Mouse (Mus musculus) lung, postnatal 25 days (tissue): ENCODE measurements at regions not wholly inside any gene's neighbourhood (a gene's known extent, or its start where the extent isn't known, plus 50 kb on each side); places are given as distances from the start of the nearest gene placed in this dataset.
"Not testable (repeated sequence)": the region's sequence is repeated elsewhere in the genome, so short reads cannot be mapped to it uniquely, and the experiment has no call there.

Experiments used
- DNase-seq: peaks from one replicate; pipeline ENCODE4 v3.0.0; 2022; ENCODE audit warnings: low spot score

DNA sequence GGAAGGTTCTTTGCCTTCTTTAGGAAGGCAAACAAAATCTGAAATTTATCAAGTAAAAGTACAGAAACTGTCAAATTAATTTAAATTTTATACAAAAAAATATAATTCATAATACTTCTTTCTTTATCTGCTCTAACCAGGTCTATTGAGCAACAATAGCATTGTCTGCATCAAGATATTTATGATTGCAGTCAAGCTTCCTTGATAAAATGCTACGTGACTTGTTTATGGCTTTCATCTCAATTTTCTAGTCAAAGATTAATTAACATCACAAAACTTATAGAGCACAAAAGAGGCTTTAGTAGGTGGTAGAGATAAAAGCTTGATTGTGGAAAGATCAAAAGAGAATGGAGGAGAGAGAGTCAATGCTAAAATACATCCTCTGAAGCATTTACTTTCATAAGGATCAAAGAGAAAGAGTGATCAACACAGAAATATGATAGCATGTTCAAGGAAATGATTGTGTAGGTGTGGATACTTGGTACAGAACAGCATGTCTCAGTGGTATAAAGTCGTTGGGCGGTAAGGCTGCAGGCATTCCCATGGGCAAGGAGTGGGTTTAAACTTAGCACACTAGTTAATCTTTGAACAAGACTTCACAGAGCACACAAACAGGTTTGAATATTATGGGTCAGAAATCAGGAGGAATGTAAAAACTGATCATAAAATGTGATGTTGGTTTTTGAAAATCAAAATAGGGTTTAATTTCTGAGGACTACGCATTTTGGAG is 164.3 kb upstream of the Speer4f2 start:
- DNase-seq = no peak

GRCm38 (mm10) chr5:17210723-17211245 is 162.2 kb upstream of the Speer4f2 start:
- no peak for DNase-seq

- not testable (repeated sequence) for DNase-seq
Measured at GRCm38 (mm10) chr5:17223542-17223941, 149.4 kb upstream of the Speer4f2 start.

GRCm38 (mm10) chr5:17247732-17248606 is 125.0 kb upstream of the Speer4f2 start:
- no peak for DNase-seq

DNA sequence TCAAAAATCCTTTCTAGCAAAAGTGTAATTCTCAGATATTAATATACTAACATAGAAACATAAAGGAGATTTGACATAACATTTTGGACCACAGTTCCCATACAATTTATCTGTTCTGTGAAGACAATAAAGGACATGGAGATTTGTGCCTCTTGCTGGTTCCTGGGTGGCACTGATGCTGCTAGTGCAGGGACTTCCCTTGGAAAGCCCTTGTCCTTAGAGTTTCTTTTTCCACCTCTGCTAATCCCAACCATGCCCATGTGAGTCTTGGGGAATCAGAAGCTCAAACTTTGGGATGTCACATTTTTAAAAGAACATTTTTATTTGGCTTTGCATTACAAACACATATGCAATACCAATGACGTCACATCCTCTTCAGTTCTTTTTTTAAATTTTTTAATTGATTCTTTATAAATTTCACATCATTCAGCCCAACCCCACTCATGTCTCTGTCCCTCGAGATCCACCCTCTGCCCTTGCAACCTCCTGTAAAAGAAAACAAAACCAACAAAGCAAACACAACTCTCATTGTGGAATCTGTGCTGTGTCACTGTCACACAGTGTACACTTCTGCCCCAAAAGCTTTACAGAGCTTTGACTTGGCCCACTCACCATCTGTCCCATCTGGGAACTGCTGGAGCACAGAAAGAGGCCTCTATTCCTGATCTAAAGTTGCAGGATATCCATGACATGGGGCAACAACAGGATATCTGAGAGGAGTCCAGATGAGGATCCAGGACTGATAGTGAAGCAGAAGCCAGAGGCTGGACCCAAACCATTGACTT is 112.2 kb upstream of the Speer4f2 start:
- DNase-seq = no peak

GRCm38 (mm10) chr5:17262126-17262525 is 110.9 kb upstream of the Speer4f2 start:
- no peak for DNase-seq

GRCm38 (mm10) chr5:17271153-17271552 is 101.8 kb upstream of the Speer4f2 start:
- no peak for DNase-seq

DNA sequence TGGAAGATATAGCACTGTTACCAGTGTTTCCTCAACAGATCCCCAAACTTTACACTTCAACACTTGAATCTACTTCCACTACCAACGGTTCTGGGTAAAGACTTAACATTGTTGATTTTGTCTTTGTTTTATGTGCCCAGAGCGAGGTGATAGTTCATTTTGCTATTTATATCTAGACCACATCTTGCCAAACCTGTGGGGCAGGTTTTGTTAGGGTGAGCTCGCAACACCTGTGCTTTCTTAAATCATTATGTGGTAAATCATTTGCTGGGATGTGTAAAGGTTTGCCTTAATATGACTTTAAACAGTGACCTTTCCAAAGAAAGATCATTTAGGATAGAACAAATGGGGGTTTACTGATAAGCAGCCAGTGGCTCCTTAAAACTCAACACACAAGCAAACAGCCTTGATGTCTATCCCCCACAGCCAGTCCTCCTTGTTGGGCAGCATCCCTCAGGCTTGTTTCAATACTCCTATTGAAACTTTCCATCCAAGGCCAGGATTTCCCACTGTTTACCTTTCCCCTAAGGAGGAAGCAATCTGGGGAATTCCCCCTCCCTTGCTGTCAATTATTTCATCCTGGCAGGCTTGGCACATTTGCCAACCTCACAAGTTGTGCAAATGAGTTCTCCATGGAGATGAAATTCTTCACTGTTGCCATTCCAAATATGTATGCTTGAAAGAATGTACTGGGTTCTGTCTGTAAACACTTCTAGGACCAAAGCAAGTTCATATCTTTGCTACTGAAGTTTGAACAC is 101.1 kb upstream of the Speer4f2 start:
- peak; percentile 77 for DNase-seq

DNA sequence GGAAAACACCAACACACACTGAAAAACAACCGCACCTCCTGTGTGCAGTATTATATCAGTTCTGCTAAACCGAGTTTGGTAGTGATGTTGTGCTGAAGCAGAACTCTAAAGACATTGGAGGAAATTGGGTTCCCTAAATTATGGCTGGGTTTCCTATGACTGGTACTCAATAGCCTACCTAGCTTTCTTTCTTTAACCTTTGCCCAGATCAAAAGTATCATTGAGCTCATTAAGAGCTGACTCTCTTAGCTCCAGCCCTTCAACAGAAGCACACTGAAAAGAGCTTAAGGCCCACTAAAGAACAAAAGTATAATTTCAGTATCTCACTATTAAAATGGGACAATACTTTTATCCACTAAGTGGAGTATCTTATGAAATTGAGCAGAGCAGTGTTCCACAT is 97.6 kb upstream of the Speer4f2 start:
- no peak for DNase-seq

- DNase-seq = no peak
Measured at GRCm38 (mm10) chr5:17276782-17277578, 96.0 kb upstream of the Speer4f2 start.

DNA sequence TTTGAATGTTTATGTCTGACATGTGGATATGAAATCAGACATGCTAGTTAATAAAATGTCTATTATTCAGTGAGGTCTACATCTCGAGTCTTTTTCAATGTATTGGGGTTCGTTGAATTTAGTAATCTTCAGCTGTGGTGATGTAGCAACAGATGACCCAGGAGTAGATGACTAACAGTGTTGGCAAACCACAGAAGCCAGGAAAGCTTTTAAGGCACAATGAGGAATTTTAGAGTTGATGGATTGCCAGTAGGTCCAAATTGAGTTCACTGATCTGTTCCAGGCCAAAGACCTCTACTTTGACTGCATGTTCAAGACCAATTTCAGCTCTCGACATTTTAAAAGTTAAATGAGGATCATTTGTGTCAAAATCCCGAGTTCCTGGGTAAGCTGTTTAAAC is 92.8 kb upstream of the Speer4f2 start:
- no peak for DNase-seq

- DNase-seq = no peak
Measured at GRCm38 (mm10) chr5:17280951-17281350, 92.0 kb upstream of the Speer4f2 start.

DNA sequence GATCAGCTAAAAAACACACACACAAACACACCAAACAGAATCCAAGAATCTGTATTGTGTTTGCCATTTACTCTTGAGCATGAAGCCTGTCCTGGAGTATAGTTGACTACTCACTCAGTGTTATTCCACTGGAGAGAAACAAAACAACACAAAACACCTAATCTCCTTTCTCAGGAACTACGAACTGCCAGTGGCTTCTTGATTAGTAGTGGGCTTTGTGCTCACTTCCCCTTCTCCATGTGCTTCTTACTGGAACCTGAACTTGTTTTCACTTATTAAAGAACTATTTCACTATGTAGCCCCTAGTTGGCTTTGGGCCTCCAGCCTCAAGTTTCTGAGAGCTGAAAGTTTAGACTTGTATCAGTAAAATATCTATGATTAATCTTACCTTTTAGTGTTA is 84.0 kb upstream of the Speer4f2 start:
- no peak for DNase-seq

DNA sequence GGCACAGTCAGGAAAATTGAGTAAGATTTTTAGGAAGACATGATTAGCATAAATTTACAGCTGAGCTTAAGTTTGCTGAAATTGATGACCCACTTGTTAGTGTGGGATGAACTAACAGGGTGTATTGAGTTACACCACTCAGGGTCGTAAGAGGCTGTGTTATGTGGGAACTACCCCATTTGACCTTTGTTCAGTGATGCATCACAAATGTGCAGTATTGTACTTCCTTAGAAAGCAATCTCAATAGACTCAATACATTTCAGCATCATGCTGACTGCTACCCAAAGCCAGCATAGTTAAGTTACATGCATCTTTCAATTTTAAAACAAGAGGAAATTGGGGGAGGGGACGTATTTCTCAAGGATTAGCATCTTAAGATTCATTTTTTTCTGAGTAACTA is 80.4 kb upstream of the Speer4f2 start:
- no peak for DNase-seq

DNA sequence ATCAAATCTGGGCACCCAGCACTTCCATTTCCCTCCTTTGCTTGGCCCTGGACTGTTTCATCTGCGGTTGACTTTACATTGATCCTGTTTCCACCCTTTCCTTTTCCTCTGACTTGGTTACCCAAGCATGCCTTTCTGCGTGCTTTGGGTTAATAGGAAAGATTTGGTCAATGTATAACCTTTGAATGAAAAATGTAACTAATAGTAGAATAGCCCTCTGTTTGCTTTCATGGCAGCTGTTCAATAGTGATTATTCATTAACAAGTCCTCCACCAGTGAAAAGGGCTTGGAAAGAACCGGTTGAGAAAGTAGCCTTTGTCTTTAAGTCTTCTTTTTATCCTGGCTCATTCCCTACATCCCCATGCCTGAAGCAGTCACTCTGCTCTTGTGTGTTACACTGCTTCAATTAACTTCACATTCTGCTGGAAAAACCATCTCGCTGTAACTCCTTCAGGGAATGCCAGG is 76.4 kb upstream of the Speer4f2 start:
- DNase-seq = peak; percentile 44

- DNase-seq = no peak
Measured at GRCm38 (mm10) chr5:17299846-17300245, 73.1 kb upstream of the Speer4f2 start.

GRCm38 (mm10) chr5:17321501-17321900 is 51.5 kb upstream of the Speer4f2 start:
- DNase-seq = peak; percentile 10
